Mouse (Mus musculus) liver, adult (tissue): ENCODE measurements at regions not wholly inside any gene's neighbourhood (a gene's known extent, or its start where the extent isn't known, plus 50 kb on each side); places are given as distances from the start of the nearest gene placed in this dataset.

Experiments used
- GATA4 ChIP-seq: IDR thresholded peaks from 2 replicates; pipeline ENCODE4 v1.6.1; 2014; ENCODE audit warnings: mild to moderate bottlenecking, low read length; ENCODE audit not compliant: insufficient replicate concordance

DNA sequence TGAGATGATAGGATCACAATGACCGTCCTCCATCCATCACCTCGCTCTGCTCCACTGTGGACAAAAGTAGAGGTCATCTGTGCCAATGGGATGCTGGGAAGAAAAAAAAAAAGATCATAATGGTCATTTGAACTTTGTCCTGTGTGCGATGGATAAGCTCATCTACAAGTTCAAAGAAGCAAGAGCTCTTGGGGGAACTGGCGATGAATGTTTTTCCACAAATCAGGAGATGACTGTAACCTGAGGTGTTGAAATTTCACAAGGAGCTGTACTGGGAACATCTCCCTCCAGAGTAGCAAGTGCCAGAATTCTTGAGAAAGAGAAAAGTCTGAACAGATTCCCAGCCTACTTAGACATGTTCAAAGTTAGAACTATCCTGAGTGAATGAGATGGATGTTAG is 287.0 kb downstream of the Tns3 start:
- no peak for TF ChIP-seq GATA4

DNA sequence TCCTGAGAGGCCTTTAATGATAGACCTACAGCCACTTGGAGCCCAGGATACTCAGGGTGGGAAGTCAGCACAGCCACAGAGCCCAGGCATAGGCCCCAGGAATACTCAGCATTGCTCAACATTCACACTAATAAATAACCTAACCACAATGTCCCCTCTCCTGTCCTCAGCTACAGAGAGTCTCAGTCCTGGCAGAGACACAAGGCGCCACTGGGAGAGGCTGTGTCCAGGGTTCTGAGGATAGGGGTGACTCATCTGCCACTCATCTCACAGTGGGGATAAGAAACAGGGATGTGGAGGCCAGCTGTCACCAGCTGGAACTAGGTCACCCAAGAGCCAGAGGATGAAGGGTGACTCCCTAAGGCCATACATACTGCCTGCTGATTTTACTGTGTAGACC is 298.8 kb downstream of the Tns3 start:
- no peak for TF ChIP-seq GATA4

- TF ChIP-seq GATA4, result no peak
Measured at GRCm38 (mm10) chr11:8364703-8365433, 299.5 kb downstream of the Tns3 start.

DNA sequence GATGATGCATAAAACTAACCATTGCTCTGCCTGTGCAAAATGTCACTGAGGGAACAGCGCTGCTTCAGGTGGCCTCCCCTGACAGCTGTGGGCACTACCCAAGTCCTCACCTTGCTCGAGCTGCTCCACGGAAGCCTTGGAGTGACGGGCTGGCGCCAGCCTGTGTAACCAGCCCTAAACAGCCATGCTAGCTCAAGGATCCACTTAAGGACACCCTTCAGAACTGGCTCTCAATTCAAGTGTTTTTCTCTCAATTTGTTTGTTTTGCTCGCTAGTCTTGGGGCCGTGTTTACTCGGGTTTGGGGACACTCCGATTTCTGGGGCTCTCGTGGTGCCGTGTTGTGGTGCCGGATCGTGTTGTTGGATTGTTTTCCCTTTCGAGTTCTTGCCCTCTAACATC is 319.4 kb downstream of the Tns3 start:
- no peak for TF ChIP-seq GATA4

- no peak for TF ChIP-seq GATA4
Measured at GRCm38 (mm10) chr11:8302347-8303188, 361.8 kb downstream of the Tns3 start.

GRCm38 (mm10) chr11:8297462-8297861 is 366.9 kb downstream of the Tns3 start:
- TF ChIP-seq GATA4, result no peak

- TF ChIP-seq GATA4, result no peak
Measured at GRCm38 (mm10) chr11:8293322-8294014, 370.9 kb downstream of the Tns3 start.

- no peak for TF ChIP-seq GATA4
Measured at GRCm38 (mm10) chr11:8285271-8285670, 379.1 kb downstream of the Tns3 start.

- no peak for TF ChIP-seq GATA4
Measured at GRCm38 (mm10) chr11:8275203-8275602, 389.1 kb downstream of the Tns3 start.

DNA sequence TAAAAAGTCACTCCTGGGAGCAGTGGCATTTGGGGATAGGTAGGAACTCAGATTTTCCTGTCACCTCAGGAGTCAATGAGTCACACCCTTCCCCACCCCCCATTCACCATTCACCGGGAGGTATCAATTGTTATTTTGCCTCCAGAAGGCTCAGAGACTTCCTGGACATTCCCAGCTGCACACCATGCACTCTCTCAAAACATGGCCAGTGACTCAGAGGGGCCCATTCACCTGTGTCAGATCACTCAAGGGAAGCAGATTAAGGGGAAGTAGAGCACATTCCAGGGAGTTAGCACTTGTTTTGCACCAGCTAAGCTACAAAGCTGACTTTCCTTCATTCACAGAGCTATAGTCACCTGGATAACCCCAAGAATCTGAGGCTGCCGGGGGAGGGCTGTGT is 395.2 kb downstream of the Tns3 start:
- no peak for TF ChIP-seq GATA4

DNA sequence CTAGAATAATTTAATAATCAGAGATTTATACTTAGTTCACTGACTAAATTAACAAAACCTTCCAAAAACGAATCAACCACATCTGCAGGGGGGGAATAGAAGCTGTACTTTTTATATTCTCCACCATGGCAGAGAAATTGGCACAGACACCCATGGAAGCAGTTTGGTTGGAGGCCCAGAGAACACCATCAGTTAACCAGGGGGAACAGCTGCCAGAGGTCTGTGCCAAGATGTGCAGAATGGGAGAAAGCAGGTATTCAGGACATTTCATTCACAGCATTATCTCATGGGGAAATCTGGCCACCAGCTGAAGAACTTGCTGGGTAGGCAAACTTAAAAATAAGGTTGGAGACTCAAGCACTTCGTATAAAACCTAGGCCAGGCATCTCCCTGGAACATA is 410.3 kb downstream of the Tns3 start:
- TF ChIP-seq GATA4, result no peak

- TF ChIP-seq GATA4, result no peak
Measured at GRCm38 (mm10) chr11:8251360-8251759, 413.0 kb downstream of the Tns3 start.

GRCm38 (mm10) chr11:8249468-8249867 is 414.9 kb downstream of the Tns3 start:
- no peak for TF ChIP-seq GATA4

DNA sequence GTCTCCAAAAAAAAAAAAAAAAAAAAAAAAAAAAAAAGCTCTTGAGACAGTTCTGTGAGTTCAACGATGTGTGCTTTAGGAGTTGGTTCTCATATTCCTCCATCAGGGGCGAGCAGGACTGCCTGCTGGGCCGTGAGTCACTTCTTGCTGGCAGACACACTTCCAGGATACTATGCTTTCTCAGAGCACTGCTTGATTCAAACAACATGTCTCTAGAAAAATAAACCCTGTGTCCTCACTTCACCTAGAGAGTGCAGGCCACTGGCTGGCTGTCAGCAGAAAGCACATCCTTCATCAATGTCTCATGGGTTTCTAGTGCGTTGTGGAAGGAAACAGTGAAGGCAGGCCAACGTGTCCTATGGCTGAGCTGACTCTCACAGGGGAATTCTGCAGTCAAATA is 416.8 kb downstream of the Tns3 start:
- TF ChIP-seq GATA4, result no peak

- TF ChIP-seq GATA4, result no peak
Measured at GRCm38 (mm10) chr11:8247024-8247423, 417.3 kb downstream of the Tns3 start.
